ENCODE assay signal across 11 mouse cellular contexts in genomic region chr3:116966800-116967199, GRCm38 (mm10). TPM values are rescaled to one million over a fixed set of nuclear protein-coding genes. Genes with fewer than 3 reads are reported as not detected.
A peak's percentile ranks its signal among the peaks of the same experiment; 100 is the strongest.
DNase-seq lines count a peak whose midpoint lies in the region; ATAC-seq and TF ChIP-seq lines count a peak whose summit lies in the region.
"Had no signal": no experiment of that assay in that cellular context is flagged by ENCODE, and none has a peak within 500 bp of the region (broad histone marks: within the 10 kb centered on the region; RNA-seq: fewer than 3 reads in every experiment).

No protein-coding gene starts in this region.

- 0 out of 2 replicates have a peak overlapping the region, but pooled peaks have one; percentile 16 for H3K27ac ChIP-seq in forebrain, embryonic 13.5 days
- H3K27ac ChIP-seq in forebrain, embryonic 11.5 days (ENCODE audit: low read depth, low read length): no peak overlapping the region
- H3K27ac ChIP-seq in hindbrain, embryonic 14.5 days: no peak overlapping the region
- peak overlapping the region; percentile 43; the same call in 1 of the 2 replicates for H3K27ac ChIP-seq in lung, postnatal 0 days (ENCODE audit: low read length)

- H3K9ac ChIP-seq in forebrain, embryonic 13.5 days: no peak overlapping the region
- H3K9ac ChIP-seq in forebrain, embryonic 11.5 days (ENCODE audit: low read length): no peak overlapping the region
- no peak overlapping the region for H3K9ac ChIP-seq in hindbrain, embryonic 14.5 days
- H3K9ac ChIP-seq in lung, postnatal 0 days (replicated peaks; ENCODE audit: low read depth): no peak overlapping the region

- no peak for DNase-seq in forebrain, embryonic 11.5 days (ENCODE audit: low spot score)
- peak; percentile 63 to 64 for DNase-seq in adrenal gland, postnatal 36 days
- DNase-seq in hindbrain, embryonic 14.5 days (ENCODE audit: low spot score): no peak
- peak; percentile 51 for DNase-seq in lung, postnatal 0 days (ENCODE audit: low spot score)
- no peak for DNase-seq in urinary bladder, postnatal 10 days (ENCODE audit: low spot score)
- no peak for DNase-seq in thymus, postnatal 36 days
- no peak for DNase-seq in gastrocnemius, postnatal 10 days
- DNase-seq: thymus, postnatal 4 days had no signal

- H3K36me3 ChIP-seq in forebrain, embryonic 13.5 days (ENCODE audit: poor library complexity, severe bottlenecking): no peaks in the 10 kb centered on the region
- H3K36me3 ChIP-seq in forebrain, embryonic 11.5 days (ENCODE audit: control insufficient read depth, insufficient read depth, low read length): no peaks in the 10 kb centered on the region
- H3K36me3 ChIP-seq in hindbrain, embryonic 14.5 days (replicated peaks; ENCODE audit: control insufficient read depth, insufficient read depth): no peaks in the 10 kb centered on the region
- H3K36me3 ChIP-seq in lung, postnatal 0 days (ENCODE audit: insufficient read depth, low read length): no peaks in the 10 kb centered on the region

- no peaks in the 10 kb centered on the region for H3K9me3 ChIP-seq in forebrain, embryonic 13.5 days (replicated peaks)
- H3K9me3 ChIP-seq in forebrain, embryonic 11.5 days (ENCODE audit: control insufficient read depth, low read length): no peaks in the 10 kb centered on the region
- no peaks in the 10 kb centered on the region for H3K9me3 ChIP-seq in hindbrain, embryonic 14.5 days (ENCODE audit: control insufficient read depth, low read length)
- H3K9me3 ChIP-seq in lung, postnatal 0 days (ENCODE audit: low read length): no peaks in the 10 kb centered on the region

- H3K27me3 ChIP-seq in forebrain, embryonic 13.5 days: no peaks in the 10 kb centered on the region
- H3K27me3 ChIP-seq in forebrain, embryonic 11.5 days (ENCODE audit: control insufficient read depth, insufficient read depth, low read length): no peaks in the 10 kb centered on the region
- H3K27me3 ChIP-seq in hindbrain, embryonic 14.5 days (ENCODE audit: control insufficient read depth, insufficient read depth, low read length): no peaks in the 10 kb centered on the region
- H3K27me3 ChIP-seq in lung, postnatal 0 days (replicated peaks; ENCODE audit: insufficient read depth, low read length): no peaks in the 10 kb centered on the region

- TF ChIP-seq CTCF in lung, postnatal 0 days (IDR thresholded peaks at IDR 0.05): no peak

- no peak for ATAC-seq in forebrain, embryonic 13.5 days
- no peak for ATAC-seq in forebrain, embryonic 11.5 days (replicated peaks; ENCODE audit: low FRiP score)
- ATAC-seq in hindbrain, embryonic 14.5 days (ENCODE audit: low FRiP score): no peak
- ATAC-seq in lung, postnatal 0 days: peak; percentile 47; the same call in 1 of the 2 replicates

- H3K4me2 ChIP-seq in forebrain, embryonic 13.5 days: peak overlapping the region; percentile 46
- no peak overlapping the region for H3K4me2 ChIP-seq in forebrain, embryonic 11.5 days (ENCODE audit: low read depth, low read length, severe bottlenecking)
- H3K4me2 ChIP-seq in hindbrain, embryonic 14.5 days (replicated peaks): peak overlapping the region; percentile 58
- peak overlapping the region; percentile 58 for H3K4me2 ChIP-seq in lung, postnatal 0 days (replicated peaks; ENCODE audit: low read depth, low read length)

- no peak for TF ChIP-seq EP300 in lung, postnatal 0 days (IDR thresholded peaks at IDR 0.05)

- WGBS in forebrain, embryonic 13.5 days: 48% methylated on average over 6 of the region's 6 CpGs
- WGBS in forebrain, embryonic 11.5 days: 70% methylated on average over 6 of the region's 6 CpGs
- 56% methylated on average over 6 of the region's 6 CpGs for WGBS in hindbrain, embryonic 14.5 days
- 33% methylated on average over 6 of the region's 6 CpGs for WGBS in lung, postnatal 0 days

- peaks cover 24% of the 10 kb centered on the region for H3K4me1 ChIP-seq in forebrain, embryonic 13.5 days
- H3K4me1 ChIP-seq in forebrain, embryonic 11.5 days (replicated peaks; ENCODE audit: control insufficient read depth, insufficient read depth, low read length): peaks cover 4% of the 10 kb centered on the region
- peaks cover 8% of the 10 kb centered on the region; the same call in 1 of the 2 replicates for H3K4me1 ChIP-seq in hindbrain, embryonic 14.5 days (replicated peaks; ENCODE audit: control insufficient read depth, insufficient read depth, low read length)
- no peaks in the 10 kb centered on the region for H3K4me1 ChIP-seq in lung, postnatal 0 days (ENCODE audit: insufficient read depth, low read depth, low read length)

- H3K4me3 ChIP-seq in forebrain, embryonic 13.5 days: peak overlapping the region; percentile 15
- H3K4me3 ChIP-seq in forebrain, embryonic 11.5 days (ENCODE audit: low read depth, low read length): no peak overlapping the region
- H3K4me3 ChIP-seq in hindbrain, embryonic 14.5 days (replicated peaks; ENCODE audit: low read length): 0 out of 2 replicates have a peak overlapping the region, but pooled peaks have one; percentile 39
- H3K4me3 ChIP-seq in lung, postnatal 0 days (ENCODE audit: low read depth, low read length): peak overlapping the region; percentile 19

RNA-seq across cellular contexts. Expression of gene 4930455H04Rik, which starts 1.3 kb away (rescaled TPM):
- polyA plus RNA-seq in forebrain, embryonic 13.5 days (2015; fragmentation: Nextera tagmentation; extraction: Ambion mirVana): not detected in 2 replicates
- not detected in 2 replicates for polyA plus RNA-seq in forebrain, embryonic 11.5 days (2014; fragmentation: Nextera tagmentation; extraction: Ambion mirVana)
- under 1 TPM in 1 of 2 experiments, not detected in 1; 0.20 TPM for total RNA-seq in adrenal gland, postnatal 36 days (2021)
- not detected in 2 replicates for polyA plus RNA-seq in hindbrain, embryonic 14.5 days (2014; fragmentation: Nextera tagmentation; extraction: Ambion mirVana)
- polyA plus RNA-seq in lung, postnatal 0 days (2015; fragmentation: Nextera tagmentation; extraction: Ambion mirVana): not detected in 2 replicates
- total RNA-seq in gastrocnemius, postnatal 10 days (2021): under 1 TPM in 1 of 2 experiments, not detected in 1; 0.16 TPM
- total RNA-seq: megakaryocyte-erythroid progenitor cell, adult 5-6 weeks had no signal
- polyA plus RNA-seq: embryonic facial prominence, embryonic 11.5 days had no signal

RNA-seq across cellular contexts. Expression of gene Palmd, which starts 2.0 kb away (rescaled TPM):
- polyA plus RNA-seq in forebrain, embryonic 13.5 days (2015; fragmentation: Nextera tagmentation; extraction: Ambion mirVana): 10.0 and 14.9 TPM in 2 replicates
- polyA plus RNA-seq in forebrain, embryonic 11.5 days (2014; fragmentation: Nextera tagmentation; extraction: Ambion mirVana): 5.3 and 6.6 TPM in 2 replicates
- 10 to 100 TPM; 42.0 to 47.2 TPM for total RNA-seq in adrenal gland, postnatal 36 days (2021)
- polyA plus RNA-seq in hindbrain, embryonic 14.5 days (2014; fragmentation: Nextera tagmentation; extraction: Ambion mirVana): 9.5 and 11.2 TPM in 2 replicates
- polyA plus RNA-seq in lung, postnatal 0 days (2015; fragmentation: Nextera tagmentation; extraction: Ambion mirVana): 16.1 and 23.0 TPM in 2 replicates
- total RNA-seq in gastrocnemius, postnatal 10 days (2021): 10 to 100 TPM; 31.0 to 39.0 TPM
- total RNA-seq: megakaryocyte-erythroid progenitor cell, adult 5-6 weeks had no signal

Comparison
In these comparisons a context has a peak if more than half of its experiments do, and no peak if none do; other contexts are left out.
1. H3K27ac ChIP-seq: peak in forebrain, embryonic 13.5 days (single experiment) and lung, postnatal 0 days (single experiment); none in forebrain, embryonic 11.5 days (single experiment) and hindbrain, embryonic 14.5 days (single experiment).
2. DNase-seq: peak in adrenal gland, postnatal 36 days (2 of 2) and lung, postnatal 0 days (single experiment); none in forebrain, embryonic 11.5 days (single experiment), hindbrain, embryonic 14.5 days (single experiment), urinary bladder, postnatal 10 days (single experiment), thymus, postnatal 36 days (0 of 2) and gastrocnemius, postnatal 10 days (single experiment).